Comparison of ENCODE assay signal across 16 mouse cellular contexts in the genomic region with DNA sequence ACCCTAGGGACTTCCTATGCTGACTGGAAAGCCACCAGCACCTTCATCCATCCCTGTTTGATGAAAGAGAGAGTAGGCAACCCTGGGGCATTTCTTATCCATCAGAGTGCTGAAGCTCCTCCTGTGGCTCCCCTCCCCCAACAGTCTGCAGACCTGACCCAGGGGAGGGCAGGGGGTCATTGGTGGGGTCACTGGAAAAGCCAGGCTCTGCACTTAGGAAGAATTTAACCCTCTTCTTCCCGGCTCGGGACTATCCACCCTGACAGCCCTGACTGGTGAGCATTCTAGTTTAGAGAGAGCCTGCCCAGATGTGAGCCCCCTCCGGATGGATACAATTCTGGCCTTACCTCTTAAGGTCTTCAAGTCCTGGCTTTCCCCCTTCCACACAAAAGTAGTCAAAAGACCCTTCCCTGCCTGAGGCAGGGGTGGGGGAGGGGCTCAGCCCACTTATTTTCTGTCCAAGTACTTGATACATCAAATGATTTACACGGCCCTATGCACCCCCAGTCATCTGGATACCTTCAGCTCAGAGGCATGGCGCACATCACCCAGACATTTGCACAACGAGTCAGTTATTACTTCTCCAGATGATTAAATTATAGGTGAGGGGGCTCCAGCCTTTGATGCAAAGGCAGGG. TPM values are rescaled to one million over a fixed set of nuclear protein-coding genes. Genes with fewer than 3 reads are reported as not detected.
A peak's percentile ranks its signal among the peaks of the same experiment; 100 is the strongest.
DNase-seq lines count a peak whose midpoint lies in the region; ATAC-seq and TF ChIP-seq lines count a peak whose summit lies in the region.
"Had no signal": no experiment of that assay in that cellular context is flagged by ENCODE, and none has a peak within 500 bp of the region (broad histone marks: within the 10 kb centered on the region; RNA-seq: fewer than 3 reads in every experiment).

No protein-coding gene starts in this region.

- H3K4me2 ChIP-seq in hindbrain, embryonic 16.5 days (ENCODE audit: low read length): no peak overlapping the region
- H3K4me2 ChIP-seq in midbrain, embryonic 12.5 days (replicated peaks): no peak overlapping the region; the same call in 1 of the 2 replicates
- no peak overlapping the region for H3K4me2 ChIP-seq in midbrain, postnatal 0 days (ENCODE audit: low read depth, low read length, poor library complexity, severe bottlenecking)
- H3K4me2 ChIP-seq in neural tube, embryonic 13.5 days: no peak overlapping the region
- H3K4me2 ChIP-seq: embryonic facial prominence, embryonic 15.5 days had no signal

- peak; percentile 89 for DNase-seq in hindbrain, embryonic 10.5 days (ENCODE audit: low spot score)
- DNase-seq in midbrain, postnatal 0 days (ENCODE audit: low spot score): no peak
- DNase-seq in limb, embryonic 10.5 days (ENCODE audit: low spot score): peak; percentile 68
- DNase-seq in urinary bladder, adult 2 months (ENCODE audit: low spot score): no peak
- DNase-seq in layer of hippocampus, postnatal 10 days (ENCODE audit: low spot score in 2 of 2): no peak
- DNase-seq: B cell, adult 2 months; cerebellum, adult 8-10 months; forebrain, postnatal 0 days had no signal

- TF ChIP-seq CTCF in midbrain, postnatal 0 days (IDR thresholded peaks at IDR 0.05): no peak

- no peak for ATAC-seq in hindbrain, embryonic 16.5 days
- no peak for ATAC-seq in midbrain, embryonic 12.5 days (ENCODE audit: low FRiP score, low read depth)
- ATAC-seq in midbrain, postnatal 0 days (ENCODE audit: low FRiP score): no peak
- no peak for ATAC-seq in neural tube, embryonic 13.5 days (ENCODE audit: low read depth)
- ATAC-seq: activated CD4-positive, CD25-positive, alpha-beta regulatory T cell, adult 4 months; forebrain, postnatal 0 days had no signal

- H3K36me3 ChIP-seq in hindbrain, embryonic 10.5 days: peaks cover 29% of the 10 kb centered on the region
- no peaks in the 10 kb centered on the region for H3K36me3 ChIP-seq in hindbrain, embryonic 16.5 days (ENCODE audit: control insufficient read depth, insufficient read depth, low read length)
- peaks cover 9% of the 10 kb centered on the region; the same call in 1 of the 2 replicates for H3K36me3 ChIP-seq in midbrain, embryonic 12.5 days
- no peaks in the 10 kb centered on the region for H3K36me3 ChIP-seq in midbrain, postnatal 0 days (ENCODE audit: insufficient read depth, low read length)
- H3K36me3 ChIP-seq in limb, embryonic 10.5 days: peaks cover 4% of the 10 kb centered on the region; the same call in 1 of the 2 replicates
- H3K36me3 ChIP-seq in neural tube, embryonic 13.5 days: no peaks in the 10 kb centered on the region
- H3K36me3 ChIP-seq: embryonic facial prominence, embryonic 15.5 days had no signal

- no peaks in the 10 kb centered on the region for H3K27me3 ChIP-seq in hindbrain, embryonic 10.5 days (ENCODE audit: insufficient read depth, poor library complexity, severe bottlenecking)
- no peaks in the 10 kb centered on the region for H3K27me3 ChIP-seq in hindbrain, embryonic 16.5 days (replicated peaks; ENCODE audit: control insufficient read depth, insufficient read depth, low read length)
- H3K27me3 ChIP-seq in midbrain, embryonic 12.5 days: no peaks in the 10 kb centered on the region
- no peaks in the 10 kb centered on the region for H3K27me3 ChIP-seq in midbrain, postnatal 0 days (ENCODE audit: insufficient read depth, low read length)
- no peaks in the 10 kb centered on the region for H3K27me3 ChIP-seq in limb, embryonic 10.5 days (ENCODE audit: low read depth, poor library complexity, severe bottlenecking)
- H3K27me3 ChIP-seq in neural tube, embryonic 13.5 days: no peaks in the 10 kb centered on the region
- H3K27me3 ChIP-seq: embryonic facial prominence, embryonic 15.5 days had no signal

- H3K9ac ChIP-seq in hindbrain, embryonic 16.5 days (ENCODE audit: low read depth, low read length): no peak overlapping the region
- H3K9ac ChIP-seq in midbrain, embryonic 12.5 days (replicated peaks): peak overlapping the region; percentile 11; the same call in 1 of the 2 replicates
- no peak overlapping the region for H3K9ac ChIP-seq in midbrain, postnatal 0 days (replicated peaks; ENCODE audit: low read length, poor library complexity, severe bottlenecking)
- peak overlapping the region; percentile 43; the same call in 1 of the 2 replicates for H3K9ac ChIP-seq in neural tube, embryonic 13.5 days
- H3K9ac ChIP-seq: embryonic facial prominence, embryonic 15.5 days; forebrain, postnatal 0 days had no signal

- H3K27ac ChIP-seq in hindbrain, embryonic 10.5 days: peak overlapping the region; percentile 90
- no peak overlapping the region for H3K27ac ChIP-seq in hindbrain, embryonic 16.5 days (ENCODE audit: low read depth, low read length)
- H3K27ac ChIP-seq in midbrain, embryonic 12.5 days (replicated peaks): peak overlapping the region; percentile 25; the same call in 1 of the 2 replicates
- no peak overlapping the region for H3K27ac ChIP-seq in midbrain, postnatal 0 days (ENCODE audit: low read depth, low read length)
- peak overlapping the region; percentile 83 for H3K27ac ChIP-seq in limb, embryonic 10.5 days
- H3K27ac ChIP-seq in neural tube, embryonic 13.5 days (replicated peaks): no peak overlapping the region
- H3K27ac ChIP-seq: embryonic facial prominence, embryonic 15.5 days had no signal

- H3K9me3 ChIP-seq in hindbrain, embryonic 10.5 days: no peaks in the 10 kb centered on the region
- H3K9me3 ChIP-seq in hindbrain, embryonic 16.5 days (ENCODE audit: control insufficient read depth, low read length): no peaks in the 10 kb centered on the region
- H3K9me3 ChIP-seq in midbrain, embryonic 12.5 days: no peaks in the 10 kb centered on the region
- no peaks in the 10 kb centered on the region for H3K9me3 ChIP-seq in midbrain, postnatal 0 days (ENCODE audit: low read length)
- no peaks in the 10 kb centered on the region for H3K9me3 ChIP-seq in limb, embryonic 10.5 days (replicated peaks)
- H3K9me3 ChIP-seq in neural tube, embryonic 13.5 days: no peaks in the 10 kb centered on the region
- H3K9me3 ChIP-seq: embryonic facial prominence, embryonic 15.5 days had no signal

- peak overlapping the region; percentile 41 for H3K4me3 ChIP-seq in hindbrain, embryonic 10.5 days
- H3K4me3 ChIP-seq in hindbrain, embryonic 16.5 days (ENCODE audit: low read length): no peak overlapping the region
- H3K4me3 ChIP-seq in midbrain, embryonic 12.5 days: no peak overlapping the region
- H3K4me3 ChIP-seq in midbrain, postnatal 0 days (ENCODE audit: low read depth, low read length): no peak overlapping the region
- peak overlapping the region; percentile 33 for H3K4me3 ChIP-seq in limb, embryonic 10.5 days
- no peak overlapping the region for H3K4me3 ChIP-seq in neural tube, embryonic 13.5 days
- H3K4me3 ChIP-seq: embryonic facial prominence, embryonic 15.5 days had no signal

- WGBS in hindbrain, embryonic 10.5 days: 7% methylated on average over 6 of the region's 6 CpGs
- 15% methylated on average over 6 of the region's 6 CpGs for WGBS in hindbrain, embryonic 16.5 days
- 8% methylated on average over 6 of the region's 6 CpGs for WGBS in midbrain, embryonic 12.5 days
- 22% methylated on average over 6 of the region's 6 CpGs for WGBS in midbrain, postnatal 0 days
- WGBS in limb, embryonic 10.5 days: 3% methylated on average over 6 of the region's 6 CpGs
- 9% methylated on average over 6 of the region's 6 CpGs for WGBS in neural tube, embryonic 13.5 days

- H3K4me1 ChIP-seq in hindbrain, embryonic 10.5 days (replicated peaks): peaks cover 90% of the 10 kb centered on the region
- H3K4me1 ChIP-seq in hindbrain, embryonic 16.5 days (ENCODE audit: control insufficient read depth, insufficient read depth, low read depth, low read length): 0 out of 2 replicates have a peak, but pooled peaks cover 3% of the 10 kb centered on the region
- peaks cover 46% of the 10 kb centered on the region for H3K4me1 ChIP-seq in midbrain, embryonic 12.5 days
- 0 out of 2 replicates have a peak, but pooled peaks cover 2% of the 10 kb centered on the region for H3K4me1 ChIP-seq in midbrain, postnatal 0 days (ENCODE audit: insufficient read depth, low read length)
- H3K4me1 ChIP-seq in limb, embryonic 10.5 days: peaks cover 74% of the 10 kb centered on the region
- peaks cover 45% of the 10 kb centered on the region for H3K4me1 ChIP-seq in neural tube, embryonic 13.5 days (replicated peaks)

RNA-seq across cellular contexts. Expression of a gene that starts 15.2 kb away (rescaled TPM):
- polyA plus RNA-seq in hindbrain, embryonic 10.5 days (2016; fragmentation: Nextera tagmentation; extraction: Ambion mirVana): 28.3 and 28.4 TPM in 2 replicates
- 2.9 and 5.1 TPM in 2 replicates for polyA plus RNA-seq in hindbrain, embryonic 16.5 days (2015; fragmentation: Nextera tagmentation; extraction: Ambion mirVana)
- 31.0 and 33.6 TPM in 2 replicates for polyA plus RNA-seq in midbrain, embryonic 12.5 days (2016; fragmentation: Nextera tagmentation; extraction: Ambion mirVana)
- total RNA-seq in midbrain, postnatal 0 days (2014; rRNA removed): 16.5 and 17.3 TPM in 2 replicates
- polyA plus RNA-seq in midbrain, postnatal 0 days (2015; fragmentation: Nextera tagmentation; extraction: Ambion mirVana): 3.3 and 4.7 TPM in 2 replicates
- 10.3 and 12.9 TPM in 2 replicates for polyA plus RNA-seq in limb, embryonic 10.5 days (2016; fragmentation: Nextera tagmentation; extraction: Ambion mirVana)
- polyA plus RNA-seq in neural tube, embryonic 13.5 days (2015; fragmentation: Nextera tagmentation; extraction: Ambion mirVana): 8.8 TPM in 2 replicates
- polyA plus RNA-seq in urinary bladder, adult 2 months (2012; rRNA removed): 30.1 and 31.7 TPM in 2 replicates
- 10 to 100 TPM in 1 of 2 experiments, 1 to 10 TPM in 1; 9.2 to 10.3 TPM for total RNA-seq in layer of hippocampus, postnatal 10 days (2021)
- polyA plus RNA-seq: activated CD4-positive, CD25-positive, alpha-beta regulatory T cell, adult 4 months had no signal

RNA-seq across cellular contexts. Expression of a gene that starts 45.6 kb away (rescaled TPM):
- 2.9 and 4.1 TPM in 2 replicates for polyA plus RNA-seq in hindbrain, embryonic 10.5 days (2016; fragmentation: Nextera tagmentation; extraction: Ambion mirVana)
- 25.7 and 29.5 TPM in 2 replicates for polyA plus RNA-seq in hindbrain, embryonic 16.5 days (2015; fragmentation: Nextera tagmentation; extraction: Ambion mirVana)
- polyA plus RNA-seq in midbrain, embryonic 12.5 days (2016; fragmentation: Nextera tagmentation; extraction: Ambion mirVana): 3.8 and 3.9 TPM in 2 replicates
- 49.8 and 52.0 TPM in 2 replicates for total RNA-seq in midbrain, postnatal 0 days (2014; rRNA removed)
- 34.5 and 37.2 TPM in 2 replicates for polyA plus RNA-seq in midbrain, postnatal 0 days (2015; fragmentation: Nextera tagmentation; extraction: Ambion mirVana)
- polyA plus RNA-seq in limb, embryonic 10.5 days (2016; fragmentation: Nextera tagmentation; extraction: Ambion mirVana): 1.7 and 2.0 TPM in 2 replicates
- polyA plus RNA-seq in neural tube, embryonic 13.5 days (2015; fragmentation: Nextera tagmentation; extraction: Ambion mirVana): 10.1 and 10.2 TPM in 2 replicates
- 1.2 and 1.8 TPM in 2 replicates for polyA plus RNA-seq in urinary bladder, adult 2 months (2012; rRNA removed)
- total RNA-seq in layer of hippocampus, postnatal 10 days (2021): 1 to 10 TPM; 5.3 to 7.3 TPM
- total RNA-seq: megakaryocyte progenitor cell, adult 5-6 weeks had no signal

RNA-seq across cellular contexts. Expression of a gene that starts 58.7 kb away (rescaled TPM):
- 0.22 and 0.37 TPM in 2 replicates for polyA plus RNA-seq in hindbrain, embryonic 10.5 days (2016; fragmentation: Nextera tagmentation; extraction: Ambion mirVana)
- polyA plus RNA-seq in hindbrain, embryonic 16.5 days (2015; fragmentation: Nextera tagmentation; extraction: Ambion mirVana): 6.6 and 7.8 TPM in 2 replicates
- polyA plus RNA-seq in midbrain, embryonic 12.5 days (2016; fragmentation: Nextera tagmentation; extraction: Ambion mirVana): not detected in 2 replicates
- total RNA-seq in midbrain, postnatal 0 days (2014; rRNA removed): 0.14 TPM in 1 of 2 replicates, not detected in the other
- 0.23 TPM in 1 of 2 replicates, not detected in the other for polyA plus RNA-seq in midbrain, postnatal 0 days (2015; fragmentation: Nextera tagmentation; extraction: Ambion mirVana)
- polyA plus RNA-seq in limb, embryonic 10.5 days (2016; fragmentation: Nextera tagmentation; extraction: Ambion mirVana): 0.09 TPM in 1 of 2 replicates, not detected in the other
- 0.20 and 0.37 TPM in 2 replicates for polyA plus RNA-seq in neural tube, embryonic 13.5 days (2015; fragmentation: Nextera tagmentation; extraction: Ambion mirVana)
- polyA plus RNA-seq in urinary bladder, adult 2 months (2012; rRNA removed): 0.07 and 0.22 TPM in 2 replicates
- under 1 TPM in 1 of 2 experiments, not detected in 1; 0.37 TPM for total RNA-seq in layer of hippocampus, postnatal 10 days (2021)
- total RNA-seq: gastrocnemius, postnatal 4 days; liver, adult 2 months; megakaryocyte progenitor cell, adult 5-6 weeks had no signal
- polyA plus RNA-seq: activated CD4-positive, CD25-positive, alpha-beta regulatory T cell, adult 4 months had no signal

Comparison
In these comparisons a context has a peak if more than half of its experiments do, and no peak if none do; other contexts are left out.
1. H3K27ac ChIP-seq: peak in hindbrain, embryonic 10.5 days (single experiment), midbrain, embryonic 12.5 days (single experiment) and limb, embryonic 10.5 days (single experiment); none in hindbrain, embryonic 16.5 days (single experiment), midbrain, postnatal 0 days (single experiment) and neural tube, embryonic 13.5 days (single experiment).
2. H3K4me3 ChIP-seq: peak in hindbrain, embryonic 10.5 days (single experiment) and limb, embryonic 10.5 days (single experiment); none in hindbrain, embryonic 16.5 days (single experiment), midbrain, embryonic 12.5 days (single experiment), midbrain, postnatal 0 days (single experiment) and neural tube, embryonic 13.5 days (single experiment).
3. H3K9ac ChIP-seq: peak in midbrain, embryonic 12.5 days (single experiment) and neural tube, embryonic 13.5 days (single experiment); none in hindbrain, embryonic 16.5 days (single experiment) and midbrain, postnatal 0 days (single experiment).
4. DNase-seq: peak in hindbrain, embryonic 10.5 days (single experiment) and limb, embryonic 10.5 days (single experiment); none in midbrain, postnatal 0 days (single experiment), urinary bladder, adult 2 months (single experiment) and layer of hippocampus, postnatal 10 days (0 of 2).